Mouse (Mus musculus) CH12.LX (cell line): ENCODE measurements around the gene Dnaja1. TPM values are rescaled to one million over a fixed set of nuclear protein-coding genes. Genes with fewer than 3 reads are reported as not detected.
A peak's percentile ranks its signal among the peaks of the same experiment; 100 is the strongest.

Experiments
- DNase-seq: peaks from one replicate; pipeline ENCODE4 v3.0.0-alpha.2; 2013; ENCODE audit errors: extremely low read depth
- H3K27ac ChIP-seq: 2 replicates; pipeline ENCODE4 v1.5.1; 2012; ENCODE audit warnings: low read depth, mild to moderate bottlenecking, control low read depth, moderate library complexity; ENCODE audit not compliant: insufficient read depth
- H3K27me3 ChIP-seq: replicated peaks from 2 replicates; pipeline ENCODE3; 2012; ENCODE audit warnings: inconsistent platforms
- H3K36me3 ChIP-seq, 2 experiments: replicated peaks in 1 of 2; 2 replicates each; pipeline versions ENCODE3 to v1.6.1; 2012; ENCODE audit warnings: inconsistent platforms in 1 of 2, low read length in 1 of 2, mild to moderate bottlenecking in 1 of 2, mixed read lengths in 1 of 2, moderate library complexity in 1 of 2; ENCODE audit not compliant: control insufficient read depth in 1 of 2, insufficient read depth in 1 of 2
- H3K4me1 ChIP-seq, 2 experiments: 2 replicates each; pipeline ENCODE4 v1.6.1; 2012; ENCODE audit warnings: inconsistent platforms in 1 of 2, moderate library complexity in 1 of 2; ENCODE audit not compliant: insufficient read depth in 2 of 2, control insufficient read depth in 1 of 2
- H3K4me2 ChIP-seq: 2 replicates; pipeline ENCODE4 v1.6.1; 2012; ENCODE audit warnings: low read depth, mild to moderate bottlenecking, control low read depth; ENCODE audit not compliant: poor library complexity, insufficient read depth, severe bottlenecking
- H3K4me3 ChIP-seq, 3 experiments: fragments of 150-350 bp in 1 of 3; sonication (generic) in 1 of 3; replicated peaks in 1 of 3; 2 replicates each; pipeline versions ENCODE3 to v1.5.1; 2011 to 2012; ENCODE audit warnings: low read depth in 2 of 3, low read length in 2 of 3, mild to moderate bottlenecking in 2 of 3, moderate library complexity in 2 of 3, control low read depth in 1 of 3, improper control_type of control experiment in 1 of 3, inconsistent platforms in 1 of 3, mixed read lengths in 1 of 3; ENCODE audit not compliant: poor library complexity in 1 of 3
- H3K79me2 ChIP-seq: replicated peaks from 2 replicates; pipeline ENCODE4 v1.6.1; 2012; ENCODE audit warnings: mild to moderate bottlenecking, moderate library complexity; ENCODE audit not compliant: control insufficient read depth, poor library complexity, insufficient read depth, severe bottlenecking; ENCODE audit errors: extremely low read depth
- H3K9ac ChIP-seq: 2 replicates; pipeline ENCODE4 v1.6.1; 2012; ENCODE audit warnings: low read depth, mild to moderate bottlenecking, control low read depth, moderate library complexity; ENCODE audit not compliant: insufficient read depth
- H3K9me3 ChIP-seq: replicated peaks from 2 replicates; pipeline ENCODE3; 2012; ENCODE audit warnings: low read length, inconsistent platforms, mixed read lengths
- BHLHE40 ChIP-seq: IDR thresholded peaks from 2 replicates; pipeline ENCODE4 v1.6.1; 2011; ENCODE audit warnings: mild to moderate bottlenecking, low read depth, low read length, improper control_type of control experiment
- CHD2 ChIP-seq: IDR thresholded peaks from 2 replicates; pipeline ENCODE4 v1.6.1; 2011; ENCODE audit warnings: low read length, improper control_type of control experiment
- CTCF ChIP-seq, 2 experiments: IDR thresholded peaks in 1 of 2; conservative IDR thresholded peaks in 1 of 2; 2 replicates each; pipeline ENCODE4 v1.5.1; 2011 to 2012; ENCODE audit warnings: low read depth in 2 of 2, low read length in 2 of 2, improper control_type of control experiment in 1 of 2, inconsistent platforms in 1 of 2, mild to moderate bottlenecking in 1 of 2, moderate library complexity in 1 of 2
- E2F4 ChIP-seq: IDR thresholded peaks from 2 replicates; pipeline ENCODE4 v1.6.1; 2011; ENCODE audit warnings: low read depth, low read length, improper control_type of control experiment; ENCODE audit not compliant: insufficient replicate concordance
- EP300 ChIP-seq: IDR thresholded peaks from 2 replicates; pipeline ENCODE4 v1.6.1; 2011; ENCODE audit warnings: low read length, improper control_type of control experiment
- ETS1 ChIP-seq: conservative IDR thresholded peaks from 2 replicates; pipeline ENCODE4 v1.6.1; 2012; ENCODE audit warnings: low read depth, mild to moderate bottlenecking, inconsistent platforms, low read length, improper control_type of control experiment, moderate library complexity
- HCFC1 ChIP-seq: IDR thresholded peaks from 2 replicates; pipeline ENCODE4 v1.6.1; 2012; ENCODE audit warnings: low read depth, mild to moderate bottlenecking, inconsistent platforms, low read length, improper control_type of control experiment
- JUND ChIP-seq: conservative IDR thresholded peaks from 2 replicates; pipeline ENCODE4 v1.6.1; 2011; ENCODE audit warnings: low read depth, low read length, improper control_type of control experiment
- KAT2A ChIP-seq: IDR thresholded peaks from 2 replicates; pipeline ENCODE4 v1.6.1; 2012; ENCODE audit warnings: low read length, improper control_type of control experiment, inconsistent platforms; ENCODE audit not compliant: insufficient replicate concordance
- MAFK ChIP-seq: IDR thresholded peaks from 2 replicates; pipeline ENCODE4 v1.6.1; 2011; ENCODE audit warnings: low read length, improper control_type of control experiment; ENCODE audit not compliant: insufficient replicate concordance
- MAZ ChIP-seq: IDR thresholded peaks from 2 replicates; pipeline ENCODE4 v1.6.1; 2012; ENCODE audit warnings: low read depth, mild to moderate bottlenecking, inconsistent platforms, low read length, improper control_type of control experiment, moderate library complexity
- MXI1 ChIP-seq: IDR thresholded peaks from 2 replicates; pipeline ENCODE4 v1.6.1; 2011; ENCODE audit warnings: mild to moderate bottlenecking, low read depth, low read length, improper control_type of control experiment
- MYC ChIP-seq: IDR thresholded peaks from 2 replicates; pipeline ENCODE4 v1.6.1; 2011; ENCODE audit warnings: low read depth, mild to moderate bottlenecking, improper control_type of control experiment, low read length
- NELFE ChIP-seq: IDR thresholded peaks from 2 replicates; pipeline ENCODE4 v1.6.1; 2011; ENCODE audit warnings: low read depth, low read length, improper control_type of control experiment
- PAX5 ChIP-seq: IDR thresholded peaks from 2 replicates; pipeline ENCODE4 v1.6.1; 2012; ENCODE audit warnings: low read length, inconsistent platforms, mixed read lengths
- POLR2A ChIP-seq: IDR thresholded peaks from 2 replicates; pipeline ENCODE4 v1.6.1; 2011; ENCODE audit warnings: low read depth, mild to moderate bottlenecking, improper control_type of control experiment, low read length
- POLR2AphosphoS2 ChIP-seq: IDR thresholded peaks from 2 replicates; pipeline ENCODE4 v1.6.1; 2011; ENCODE audit warnings: low read depth, low read length, improper control_type of control experiment
- RCOR1 ChIP-seq: conservative IDR thresholded peaks from 2 replicates; pipeline ENCODE4 v1.6.1; 2012; ENCODE audit warnings: low read depth, mild to moderate bottlenecking, inconsistent platforms, low read length, improper control_type of control experiment
- SIN3A ChIP-seq: IDR thresholded peaks from 2 replicates; pipeline ENCODE4 v1.6.1; 2012; ENCODE audit warnings: low read length, improper control_type of control experiment, inconsistent platforms
- TBP ChIP-seq: conservative IDR thresholded peaks from 2 replicates; pipeline ENCODE4 v1.6.1; 2011; ENCODE audit warnings: low read depth, low read length, improper control_type of control experiment
- TCF12 ChIP-seq: IDR thresholded peaks from 2 replicates; pipeline ENCODE4 v1.6.1; 2014; ENCODE audit warnings: low read depth, mild to moderate bottlenecking, inconsistent platforms, low read length, improper control_type of control experiment
- USF2 ChIP-seq: conservative IDR thresholded peaks from 2 replicates; pipeline ENCODE4 v1.6.1; 2011; ENCODE audit warnings: low read depth, low read length, improper control_type of control experiment
- ZKSCAN1 ChIP-seq: IDR thresholded peaks from 2 replicates; pipeline ENCODE4 v1.6.1; 2012; ENCODE audit warnings: low read depth, inconsistent platforms, low read length, improper control_type of control experiment, borderline replicate concordance
- ZMIZ1 ChIP-seq: IDR thresholded peaks from 2 replicates; pipeline ENCODE4 v1.6.1; 2012; ENCODE audit warnings: low read depth, mild to moderate bottlenecking, inconsistent platforms, low read length, improper control_type of control experiment
- ZNF384 ChIP-seq: IDR thresholded peaks from 2 replicates; pipeline ENCODE4 v1.6.1; 2012; ENCODE audit warnings: low read depth, low read length, improper control_type of control experiment, inconsistent platforms
- dilution Hi-C: fragments of 300-500 bp; cut with MboI; formaldehyde crosslinking; loops from 2 replicates; pipeline ENCODE4 v1.14.3; 2020; ENCODE audit warnings: low sequenced_read_pairs; ENCODE audit not compliant: extremely low pct_unique_long_range_greater_than_20kb, extremely low pct_ligation_motif_present
- in situ Hi-C: fragments of 300-500 bp; cut with MboI; formaldehyde crosslinking; loops from 3 replicates; pipeline ENCODE4 v1.14.3; 2019; ENCODE audit warnings: low sequenced_read_pairs, low pct_ligation_motif_present, low pct_unique_long_range_greater_than_20kb, mixed read lengths
- polyA plus RNA-seq: library from polyadenylated mRNA; unstranded; fragments of >175 nt; gene quantifications from 2 replicates; pipeline ENCODE4 v1.2.1, GENCODE M21; 2012; ENCODE audit warnings: low read depth; ENCODE audit not compliant: insufficient read length
- total RNA-seq, 2 experiments: library from RNA; depleted of rRNA; stranded (reverse); fragments of 300-350 nt in 1 of 2; fragments of >200 nt in 1 of 2; gene quantifications; 2 replicates each; pipeline ENCODE4 v1.2.3; 2012 to 2014

Gene Dnaja1
- total and polyA plus RNA-seq, 3 experiments: 67.9 to 485 (median 117) TPM

DNA sequence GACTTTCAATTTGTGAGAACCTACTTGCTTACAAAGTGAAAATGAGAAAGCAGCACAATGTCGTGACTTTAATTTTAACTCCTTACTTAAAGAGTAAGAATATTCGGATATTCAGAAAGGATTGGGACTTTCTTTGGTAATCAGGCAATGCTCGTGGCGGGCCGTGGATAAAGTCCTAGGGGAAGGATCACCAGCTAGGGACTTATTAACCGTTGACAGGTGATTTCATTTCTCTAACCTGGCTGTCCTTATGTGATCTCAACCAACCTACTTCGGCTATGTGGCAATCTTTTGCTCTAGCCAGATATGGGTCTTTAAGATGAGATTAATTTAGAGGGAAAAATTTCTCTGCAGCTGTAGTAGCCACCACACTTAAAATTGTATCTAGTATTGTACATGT, 3.2 kb downstream of the Dnaja1 start:
- Histone ChIP-seq H3K27ac (no peak overlapping the region), H3K9me3 (no peaks in the 10 kb centered on the region), H3K79me2 (peaks cover 48% of the 10 kb centered on the region), H3K4me3 (no peak overlapping the region), H3K4me1 (peaks cover 5 to 46% of the 10 kb centered on the region in 2 experiments; a peak in 3 of 4 replicates), H3K36me3 (peaks cover 33 to 57% of the 10 kb centered on the region in 2 experiments), H3K4me2 (peak overlapping the region; percentile 94), H3K9ac (peak overlapping the region; percentile 91; the same call in 1 of the 2 replicates), H3K27me3 (no peaks in the 10 kb centered on the region)
- DNase-seq: no peak
- dilution Hi-C loops (no loop called here), in situ Hi-C loops (no loop called here)
- TF ChIP-seq MAZ (no peak), TCF12 (no peak), TBP (no peak), ZMIZ1 (no peak), HCFC1 (no peak), POLR2A (no peak), ZNF384 (no peak), ETS1 (no peak), CTCF (conservative IDR thresholded peaks at IDR 0.05 in 1 of 2, IDR thresholded peaks at IDR 0.05 in 1 of 2; ENCODE audit: low read depth in 2 of 2, low read length in 2 of 2) (no peak), BHLHE40 (no peak), KAT2A (no peak), SIN3A (no peak), POLR2AphosphoS2 (no peak), CHD2 (no peak), JUND (no peak), E2F4 (no peak), EP300 (no peak), USF2 (no peak), RCOR1 (no peak), PAX5 (no peak)

DNA sequence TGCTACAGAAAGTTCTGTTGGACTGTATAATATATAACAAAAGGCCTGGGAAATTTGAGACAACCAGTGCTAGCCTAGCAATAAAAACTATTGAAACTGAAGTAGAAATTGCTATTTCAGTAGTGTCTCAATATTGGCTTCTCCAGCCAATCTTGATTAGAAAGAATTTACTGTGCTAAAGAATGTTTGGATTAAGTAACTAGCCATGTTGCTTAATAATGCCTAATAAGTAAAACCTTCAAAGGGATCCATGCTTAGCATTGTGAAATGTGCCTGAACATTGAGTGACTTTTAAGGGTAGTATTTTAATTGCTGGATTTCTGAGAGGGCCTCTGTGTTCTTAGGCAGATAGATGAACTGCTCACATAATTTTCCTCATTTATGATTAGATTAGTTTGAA, 3.6 kb downstream of the Dnaja1 start:
- in situ Hi-C loops (no loop called here), dilution Hi-C loops (no loop called here)
- no peak overlapping the region for H3K27ac ChIP-seq
- H3K9ac ChIP-seq: peak overlapping the region; percentile 91; the same call in 1 of the 2 replicates
- TF ChIP-seq JUND: no peak
- TF ChIP-seq PAX5: no peak
- no peak for TF ChIP-seq NELFE
- no peak for TF ChIP-seq USF2
- TF ChIP-seq BHLHE40: no peak
- no peak for TF ChIP-seq MYC
- no peak for TF ChIP-seq E2F4
- no peak for TF ChIP-seq MAFK
- TF ChIP-seq ZKSCAN1: no peak
- no peak for TF ChIP-seq POLR2A
- no peak for TF ChIP-seq CTCF (conservative IDR thresholded peaks at IDR 0.05 in 1 of 2, IDR thresholded peaks at IDR 0.05 in 1 of 2; ENCODE audit: low read depth in 2 of 2, low read length in 2 of 2)
- TF ChIP-seq MXI1: no peak
- no peak for DNase-seq
- H3K4me1 ChIP-seq: peaks cover 5 to 46% of the 10 kb centered on the region in 2 experiments; a peak in 3 of 4 replicates
- H3K4me3 ChIP-seq: no peak overlapping the region
- H3K4me2 ChIP-seq: peak overlapping the region; percentile 94; the same call in 1 of the 2 replicates
- H3K27me3 ChIP-seq: no peaks in the 10 kb centered on the region
- H3K9me3 ChIP-seq: no peaks in the 10 kb centered on the region
- peaks cover 50% of the 10 kb centered on the region for H3K79me2 ChIP-seq
- peaks cover 36 to 61% of the 10 kb centered on the region in 2 experiments for H3K36me3 ChIP-seq
